13 mouse cellular contexts compared by ENCODE assay signal in genomic region chr5:142669726-142670125, GRCm38 (mm10). TPM values are rescaled to one million over a fixed set of nuclear protein-coding genes. Genes with fewer than 3 reads are reported as not detected.
DNase-seq lines count a peak whose midpoint lies in the region; ATAC-seq and TF ChIP-seq lines count a peak whose summit lies in the region.
"Had no signal": no experiment of that assay in that cellular context is flagged by ENCODE, and none has a peak within 500 bp of the region (broad histone marks: within the 10 kb centered on the region; RNA-seq: fewer than 3 reads in every experiment).

No protein-coding gene starts in this region.

- 75% methylated on average over 7 of the region's 7 CpGs for WGBS in forebrain, embryonic 14.5 days
- 65% methylated on average over 7 of the region's 7 CpGs for WGBS in forebrain, embryonic 16.5 days
- WGBS in liver, adult 2 months: 75% methylated on average over 7 of the region's 7 CpGs

- no peak overlapping the region for H3K4me2 ChIP-seq in forebrain, embryonic 14.5 days (ENCODE audit: low read length)
- no peak overlapping the region for H3K4me2 ChIP-seq in forebrain, embryonic 16.5 days (ENCODE audit: low read length)
- H3K4me2 ChIP-seq: forebrain, embryonic 15.5 days; liver, embryonic 13.5 days had no signal

- DNase-seq in forebrain, embryonic 14.5 days (ENCODE audit: low spot score): peak; percentile 11
- no peak for DNase-seq in liver, adult 2 months (ENCODE audit: extremely low read depth, low read depth, low spot score)
- DNase-seq in liver: no peak
- peak; percentile 84 to 85 for DNase-seq in cerebellum, postnatal 10 days
- DNase-seq in right cerebral cortex, postnatal 10 days (ENCODE audit: low spot score in 2 of 2): peak; percentile 64 to 78
- DNase-seq in thymus, postnatal 0 days (ENCODE audit: low spot score): no peak
- DNase-seq in urinary bladder, postnatal 25 days (ENCODE audit: low spot score): no peak
- DNase-seq: B cell, adult 2 months; kidney, postnatal 25 days; liver, embryonic 13.5 days had no signal

- no peaks in the 10 kb centered on the region for H3K9me3 ChIP-seq in forebrain, embryonic 14.5 days (replicated peaks; ENCODE audit: control insufficient read depth, low read length)
- H3K9me3 ChIP-seq in forebrain, embryonic 16.5 days (ENCODE audit: control insufficient read depth, low read length): no peaks in the 10 kb centered on the region
- H3K9me3 ChIP-seq: forebrain, embryonic 15.5 days; liver, embryonic 13.5 days had no signal

- H3K36me3 ChIP-seq in forebrain, embryonic 14.5 days (ENCODE audit: control insufficient read depth, insufficient read depth, low read length): peaks cover 55% of the 10 kb centered on the region
- H3K36me3 ChIP-seq in forebrain, embryonic 16.5 days (ENCODE audit: control insufficient read depth, insufficient read depth): peaks cover 19% of the 10 kb centered on the region
- H3K36me3 ChIP-seq in liver, adult 2 months (ENCODE audit: control insufficient read depth, insufficient read depth, low read length): peaks cover 15% of the 10 kb centered on the region; the same call in 1 of the 2 replicates

- H3K9ac ChIP-seq in forebrain, embryonic 14.5 days (ENCODE audit: low read length): no peak overlapping the region
- no peak overlapping the region for H3K9ac ChIP-seq in forebrain, embryonic 16.5 days (replicated peaks; ENCODE audit: low read depth, low read length)
- H3K9ac ChIP-seq in liver, adult 2 months (ENCODE audit: low read depth, low read length): no peak overlapping the region
- H3K9ac ChIP-seq: forebrain, embryonic 15.5 days; liver, embryonic 13.5 days had no signal

- H3K79me2 ChIP-seq in liver, adult 2 months (ENCODE audit: control insufficient read depth, insufficient read depth, low read length): no peaks in the 10 kb centered on the region

- no peaks in the 10 kb centered on the region for H3K4me1 ChIP-seq in forebrain, embryonic 14.5 days (ENCODE audit: control insufficient read depth, insufficient read depth, low read length)
- H3K4me1 ChIP-seq in forebrain, embryonic 16.5 days (replicated peaks; ENCODE audit: control insufficient read depth, insufficient read depth, low read length): no peaks in the 10 kb centered on the region
- H3K4me1 ChIP-seq in liver, adult 2 months (ENCODE audit: control insufficient read depth, insufficient read depth, low read length): no peaks in the 10 kb centered on the region
- H3K4me1 ChIP-seq: forebrain, embryonic 15.5 days; liver, embryonic 13.5 days had no signal

- no peak for ATAC-seq in forebrain, embryonic 14.5 days
- ATAC-seq in forebrain, embryonic 16.5 days: no peak
- ATAC-seq: forebrain, embryonic 15.5 days; midbrain, embryonic 16.5 days had no signal

- H3K27me3 ChIP-seq in forebrain, embryonic 14.5 days (replicated peaks; ENCODE audit: control insufficient read depth, insufficient read depth, low read length): no peaks in the 10 kb centered on the region
- no peaks in the 10 kb centered on the region for H3K27me3 ChIP-seq in forebrain, embryonic 16.5 days (replicated peaks; ENCODE audit: control insufficient read depth, insufficient read depth, low read length)
- no peaks in the 10 kb centered on the region for H3K27me3 ChIP-seq in liver, adult 2 months (ENCODE audit: control insufficient read depth, insufficient read depth, low read length)
- H3K27me3 ChIP-seq: forebrain, embryonic 15.5 days; liver, embryonic 13.5 days had no signal

- H3K4me3 ChIP-seq in forebrain, embryonic 14.5 days (ENCODE audit: low read depth, low read length): no peak overlapping the region
- H3K4me3 ChIP-seq in forebrain, embryonic 16.5 days (replicated peaks; ENCODE audit: low read length): no peak overlapping the region
- H3K4me3 ChIP-seq in liver, adult 2 months (ENCODE audit: insufficient read depth, low read depth, low read length): no peak overlapping the region
- H3K4me3 ChIP-seq: forebrain, embryonic 15.5 days; liver, embryonic 13.5 days had no signal

- TF ChIP-seq CTCF in liver, adult 2 months (IDR thresholded peaks at IDR 0.05; ENCODE audit: low read depth, low read length): 0 out of 2 replicates have a peak, but pooled peaks have one; percentile 23

- H3K27ac ChIP-seq in forebrain, embryonic 14.5 days (ENCODE audit: low read depth, low read length): no peak overlapping the region
- H3K27ac ChIP-seq in forebrain, embryonic 16.5 days (ENCODE audit: low read length): no peak overlapping the region
- no peak overlapping the region for H3K27ac ChIP-seq in liver, adult 2 months (replicated peaks; ENCODE audit: insufficient read depth, low read depth, low read length)
- H3K27ac ChIP-seq: forebrain, embryonic 15.5 days; liver, embryonic 13.5 days had no signal

- no peak for TF ChIP-seq POLR2A in liver, adult 2 months (IDR thresholded peaks at IDR 0.05; ENCODE audit: extremely low read depth, insufficient read depth, low read length)

RNA-seq across cellular contexts. Expression of gene Slc29a4, which starts 22.6 kb away (rescaled TPM):
- 50.4 and 69.7 TPM in 2 replicates for polyA plus RNA-seq in forebrain, embryonic 14.5 days (2014; fragmentation: Nextera tagmentation; extraction: Ambion mirVana)
- polyA plus RNA-seq in forebrain, embryonic 16.5 days (2015; fragmentation: Nextera tagmentation; extraction: Ambion mirVana): 93.7 and 99.2 TPM in 2 replicates
- not detected in 2 replicates for total RNA-seq in liver, adult 2 months (2014; rRNA removed)
- 0.02 and 0.04 TPM in 2 replicates for polyA plus RNA-seq in liver, adult 2 months (2012; rRNA removed)
- 0.44 and 0.59 TPM in 2 replicates for polyA plus RNA-seq in thymus, postnatal 0 days (2015; fragmentation: Nextera tagmentation; extraction: Ambion mirVana)

RNA-seq across cellular contexts. Expression of gene Wipi2, which starts 42.2 kb away (rescaled TPM):
- 41.5 and 49.4 TPM in 2 replicates for polyA plus RNA-seq in forebrain, embryonic 14.5 days (2014; fragmentation: Nextera tagmentation; extraction: Ambion mirVana)
- 50.2 and 53.3 TPM in 2 replicates for polyA plus RNA-seq in forebrain, embryonic 16.5 days (2015; fragmentation: Nextera tagmentation; extraction: Ambion mirVana)
- total RNA-seq in liver, adult 2 months (2014; rRNA removed): 43.9 and 46.5 TPM in 2 replicates
- 35.9 and 39.2 TPM in 2 replicates for polyA plus RNA-seq in liver, adult 2 months (2012; rRNA removed)
- 30.7 and 31.9 TPM in 2 replicates for polyA plus RNA-seq in thymus, postnatal 0 days (2015; fragmentation: Nextera tagmentation; extraction: Ambion mirVana)

Comparison
In these comparisons a context has a peak if more than half of its experiments do, and no peak if none do; other contexts are left out.
1. DNase-seq: peak in forebrain, embryonic 14.5 days (single experiment), cerebellum, postnatal 10 days (2 of 2) and right cerebral cortex, postnatal 10 days (2 of 2); none in liver, adult 2 months (single experiment), liver (single experiment), thymus, postnatal 0 days (single experiment) and urinary bladder, postnatal 25 days (single experiment).
2. RNA of gene Slc29a4, which starts 22.6 kb away (polyA plus RNA-seq): 93.7 to 99.2 TPM in forebrain, embryonic 16.5 days and 50.4 to 69.7 TPM in forebrain, embryonic 14.5 days; 0.44 to 0.59 TPM in thymus, postnatal 0 days and 0.02 to 0.04 TPM in liver, adult 2 months; every median in the first group is over 10 times any median in the second.